Mouse (Mus musculus) liver, adult 2 months (tissue): ENCODE data around the gene Tns2.

Source experiments
- CTCF ChIP-seq: fragments of 200-500 bp; IDR thresholded peaks from 2 replicates; pipeline ENCODE4 v1.5.1; 2011; ENCODE audit warnings: low read depth, low read length, control low read depth
- POLR2A ChIP-seq: fragments of 200-500 bp; IDR thresholded peaks from 2 replicates; pipeline ENCODE4 v1.6.1; 2011; ENCODE audit warnings: low read length, control low read depth; ENCODE audit not compliant: insufficient read depth; ENCODE audit errors: extremely low read depth

DNA sequence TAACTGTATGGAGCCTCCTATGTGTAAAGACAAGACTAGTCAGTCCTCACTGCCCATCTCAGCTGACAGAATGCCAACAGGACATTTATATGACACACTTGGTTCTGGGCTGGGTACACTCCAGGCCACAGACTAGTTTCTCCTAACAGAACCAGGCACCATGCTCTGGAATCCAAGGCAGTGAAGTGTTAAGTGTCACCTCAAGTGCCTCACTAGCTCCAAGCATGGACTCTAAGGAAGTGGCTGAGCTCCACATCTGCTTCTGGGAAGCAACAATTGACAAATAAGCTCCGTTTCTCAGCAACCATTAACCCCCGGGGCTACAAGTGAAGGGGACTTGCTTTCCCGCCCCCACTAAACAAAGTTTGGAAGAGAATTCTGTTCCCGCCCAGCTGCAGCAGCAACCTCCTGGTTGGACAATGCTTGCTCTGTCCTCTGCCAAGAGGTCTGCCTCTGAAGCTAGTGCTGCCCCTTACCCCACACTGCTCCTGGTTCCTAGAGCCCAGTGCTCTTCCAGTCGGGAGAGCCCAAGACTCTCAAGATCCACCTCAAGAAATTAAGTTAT is 2.1 kb upstream of the Tns2 start:
- TF ChIP-seq POLR2A (no peak), CTCF (no peak)
